Mouse (Mus musculus): ENCODE measurements around the gene Camk2g. TPM values are rescaled to one million over a fixed set of nuclear protein-coding genes. Genes with fewer than 3 reads are reported as not detected.

Camk2g gene
- polyA plus RNA-seq, 1 experiment, result 222 TPM

DNA sequence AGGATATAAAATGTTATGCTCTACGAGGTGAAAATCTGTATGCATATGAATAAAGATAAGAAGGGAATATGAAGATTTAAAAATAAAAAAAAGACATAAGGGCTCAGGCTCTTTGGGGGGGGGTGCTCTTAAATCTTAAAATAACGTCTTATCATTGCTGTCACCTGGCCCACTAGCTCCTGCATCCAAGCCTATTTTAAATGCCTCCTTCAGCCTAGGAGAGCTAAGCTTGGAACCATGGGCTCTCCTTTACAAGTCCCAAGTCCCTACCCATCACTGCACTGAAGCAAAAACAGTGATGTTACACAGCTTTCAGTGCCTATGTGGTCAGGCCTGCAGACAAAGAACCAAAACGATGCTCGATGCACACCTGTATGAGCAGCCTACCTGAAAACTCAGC, 4.3 kb downstream of the Camk2g start:
- no peaks in the 10 kb centered on the region for H3K27me3 ChIP-seq (ENCODE audit: control insufficient read depth, insufficient read depth, low read length)
- 88% methylated on average over 4 of the region's 4 CpGs for WGBS

DNA sequence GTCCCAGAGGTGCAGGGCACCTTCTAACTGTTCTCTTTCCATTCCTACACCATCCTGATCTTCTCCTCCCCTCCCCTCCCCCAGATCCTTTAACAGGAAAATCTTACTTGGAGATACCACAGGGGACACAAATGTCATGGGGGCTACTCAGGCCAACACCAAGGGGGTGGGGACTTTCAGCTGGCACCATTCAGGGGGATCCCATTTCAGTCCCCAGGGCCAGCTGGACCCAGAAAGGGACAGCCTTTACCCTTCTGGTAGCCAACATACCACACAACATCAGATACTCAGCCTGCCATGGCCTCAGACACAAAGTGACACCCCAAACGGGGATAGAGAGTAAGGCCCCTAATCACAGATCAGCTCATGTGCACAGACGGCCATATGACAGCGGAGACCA, 5.7 kb downstream of the Camk2g start:
- TF ChIP-seq POLR2A (IDR thresholded peaks at IDR 0.05; ENCODE audit: borderline replicate concordance, insufficient read depth, low read length), result no peak
- TF ChIP-seq CTCF (IDR thresholded peaks at IDR 0.05; ENCODE audit: borderline replicate concordance, insufficient read depth, low read depth, low read length), result no peak
- Histone ChIP-seq H3K4me1 (ENCODE audit: control insufficient read depth, insufficient read depth, low read length) (peaks cover 16% of the 10 kb centered on the region), H3K27ac (ENCODE audit: insufficient read depth, low read length) (no peak overlapping the region), H3K27me3 (ENCODE audit: control insufficient read depth, insufficient read depth, low read length) (no peaks in the 10 kb centered on the region), H3K4me3 (replicated peaks; ENCODE audit: insufficient read depth, low read depth, low read length) (no peak overlapping the region)
- DNase-seq, result no peak
- WGBS, result 80% methylated on average over 3 of the region's 3 CpGs

More for the DNA sequence above, 4.3 kb downstream of the Camk2g start:
- no peak overlapping the region for H3K4me3 ChIP-seq (replicated peaks; ENCODE audit: insufficient read depth, low read depth, low read length)
- H3K27ac ChIP-seq (ENCODE audit: insufficient read depth, low read length), result no peak overlapping the region
- peaks cover 16% of the 10 kb centered on the region for H3K4me1 ChIP-seq (ENCODE audit: control insufficient read depth, insufficient read depth, low read length)
- DNase-seq, result no peak
- no peak for TF ChIP-seq POLR2A (IDR thresholded peaks at IDR 0.05; ENCODE audit: borderline replicate concordance, insufficient read depth, low read length)
- no peak for TF ChIP-seq CTCF (IDR thresholded peaks at IDR 0.05; ENCODE audit: borderline replicate concordance, insufficient read depth, low read depth, low read length)

DNA sequence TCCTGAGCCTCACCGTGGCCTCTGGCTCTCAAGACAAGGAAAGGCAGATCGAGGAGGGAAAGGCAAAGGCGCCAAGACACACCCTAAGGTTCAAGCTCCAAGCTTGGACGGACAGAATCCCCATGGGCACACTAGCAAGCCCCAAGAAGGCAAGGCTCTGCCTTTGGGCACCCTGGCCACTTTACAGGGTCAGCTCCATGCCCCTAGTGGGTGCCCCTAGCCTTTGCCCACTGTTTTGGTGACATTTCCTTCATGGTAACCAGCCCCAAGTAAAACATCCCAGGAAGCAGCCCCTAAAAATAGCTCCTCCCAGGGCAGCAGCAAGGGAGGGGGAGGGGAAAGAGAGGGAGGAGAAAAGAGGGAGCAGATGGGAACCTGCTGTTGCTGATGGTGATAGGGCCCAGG, 7.3 kb downstream of the Camk2g start:
- TF ChIP-seq POLR2A (IDR thresholded peaks at IDR 0.05; ENCODE audit: borderline replicate concordance, insufficient read depth, low read length) (no peak), CTCF (IDR thresholded peaks at IDR 0.05; ENCODE audit: borderline replicate concordance, insufficient read depth, low read depth, low read length) (no peak)
- H3K27ac ChIP-seq (ENCODE audit: insufficient read depth, low read length), result peak overlapping the region; percentile 73
- no peak overlapping the region for H3K4me3 ChIP-seq (replicated peaks; ENCODE audit: insufficient read depth, low read depth, low read length)
- DNase-seq, result no peak
- WGBS, result 36% methylated on average over 4 of the region's 4 CpGs
- no peaks in the 10 kb centered on the region for H3K27me3 ChIP-seq (ENCODE audit: control insufficient read depth, insufficient read depth, low read length)
- H3K4me1 ChIP-seq (ENCODE audit: control insufficient read depth, insufficient read depth, low read length), result peaks cover 16% of the 10 kb centered on the region

DNA sequence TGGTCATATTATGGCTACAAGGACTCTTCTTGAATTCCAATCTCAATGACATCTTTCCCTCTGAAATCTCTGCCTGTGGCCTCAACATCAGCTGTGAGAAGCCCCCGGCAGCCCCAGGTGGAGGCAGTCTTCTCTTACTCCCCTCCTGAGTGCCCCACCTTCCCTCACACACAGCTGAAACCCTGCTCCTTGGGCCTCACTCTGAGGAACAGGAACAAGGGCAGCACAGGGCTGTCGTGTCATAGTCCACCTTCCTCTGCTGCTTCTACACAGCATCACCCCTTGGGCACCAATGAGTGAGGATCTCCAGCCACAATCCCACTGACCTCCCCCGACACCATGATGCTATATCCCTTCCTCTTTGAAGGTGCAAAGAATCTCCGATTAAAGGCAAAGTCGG, 7.9 kb downstream of the Camk2g start:
- DNase-seq, result no peak
- Histone ChIP-seq H3K4me3 (replicated peaks; ENCODE audit: insufficient read depth, low read depth, low read length) (no peak overlapping the region), H3K4me1 (ENCODE audit: control insufficient read depth, insufficient read depth, low read length) (peaks cover 18% of the 10 kb centered on the region), H3K27me3 (ENCODE audit: control insufficient read depth, insufficient read depth, low read length) (no peaks in the 10 kb centered on the region), H3K27ac (ENCODE audit: insufficient read depth, low read length) (peak overlapping the region; percentile 73; the same call in 1 of the 2 replicates)
- TF ChIP-seq CTCF (IDR thresholded peaks at IDR 0.05; ENCODE audit: borderline replicate concordance, insufficient read depth, low read depth, low read length), result no peak
- no peak for TF ChIP-seq POLR2A (IDR thresholded peaks at IDR 0.05; ENCODE audit: borderline replicate concordance, insufficient read depth, low read length)
- WGBS, result 87% methylated on average over 5 of the region's 5 CpGs

DNA sequence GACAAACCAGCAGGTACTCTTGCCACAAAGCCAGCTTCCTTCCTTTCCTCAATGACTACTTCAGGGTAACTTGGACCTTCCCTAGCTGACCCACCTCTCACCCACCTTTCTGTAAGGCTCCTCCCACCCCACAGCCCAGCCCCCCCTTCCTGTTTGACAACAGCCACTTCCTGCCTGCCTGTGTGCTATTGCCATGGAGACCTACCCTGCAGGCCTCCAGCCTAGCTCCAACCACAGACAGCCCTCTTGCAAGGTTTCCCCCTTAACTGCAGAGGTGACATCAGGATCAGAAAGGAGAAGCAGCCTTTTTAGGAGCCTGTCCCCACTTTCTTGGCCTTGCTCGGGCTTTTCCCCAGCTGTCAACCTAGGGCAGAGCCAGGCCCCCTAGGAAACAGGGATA, 8.7 kb downstream of the Camk2g start:
- WGBS, result 0% methylated on average over 1 of the region's 1 CpGs
- Histone ChIP-seq H3K4me1 (ENCODE audit: control insufficient read depth, insufficient read depth, low read length) (peaks cover 19% of the 10 kb centered on the region), H3K27me3 (ENCODE audit: control insufficient read depth, insufficient read depth, low read length) (no peaks in the 10 kb centered on the region), H3K27ac (ENCODE audit: insufficient read depth, low read length) (peak overlapping the region; percentile 9; the same call in 1 of the 2 replicates), H3K4me3 (replicated peaks; ENCODE audit: insufficient read depth, low read depth, low read length) (no peak overlapping the region)
- no peak for TF ChIP-seq CTCF (IDR thresholded peaks at IDR 0.05; ENCODE audit: borderline replicate concordance, insufficient read depth, low read depth, low read length)
- no peak for TF ChIP-seq POLR2A (IDR thresholded peaks at IDR 0.05; ENCODE audit: borderline replicate concordance, insufficient read depth, low read length)
- no peak for DNase-seq

DNA sequence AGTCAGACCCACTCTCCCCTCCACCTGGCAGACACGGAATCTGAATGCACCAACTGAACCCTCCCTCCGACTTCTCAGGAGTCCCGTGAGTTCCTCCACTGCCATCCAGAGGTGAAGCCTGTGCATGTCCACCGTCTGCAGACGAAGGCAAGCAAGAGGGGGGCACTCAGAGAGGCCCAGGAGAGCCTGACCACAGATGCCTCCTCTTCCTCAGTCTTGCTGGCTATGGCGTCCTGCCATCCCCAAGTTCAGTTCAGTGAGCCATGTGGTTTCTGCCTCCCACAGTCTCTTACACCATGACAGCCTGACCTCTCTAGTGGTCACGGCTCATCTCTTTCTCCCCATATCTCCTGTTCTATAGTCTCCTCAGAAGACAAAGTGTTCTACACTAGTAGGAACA, 9.2 kb downstream of the Camk2g start:
- Histone ChIP-seq H3K4me1 (ENCODE audit: control insufficient read depth, insufficient read depth, low read length) (peaks cover 19% of the 10 kb centered on the region), H3K27me3 (ENCODE audit: control insufficient read depth, insufficient read depth, low read length) (no peaks in the 10 kb centered on the region), H3K4me3 (replicated peaks; ENCODE audit: insufficient read depth, low read depth, low read length) (no peak overlapping the region), H3K27ac (ENCODE audit: insufficient read depth, low read length) (no peak overlapping the region)
- DNase-seq, result no peak
- WGBS, result 65% methylated on average over 7 of the region's 7 CpGs
- no peak for TF ChIP-seq POLR2A (IDR thresholded peaks at IDR 0.05; ENCODE audit: borderline replicate concordance, insufficient read depth, low read length)
- TF ChIP-seq CTCF (IDR thresholded peaks at IDR 0.05; ENCODE audit: borderline replicate concordance, insufficient read depth, low read depth, low read length), result no peak

DNA sequence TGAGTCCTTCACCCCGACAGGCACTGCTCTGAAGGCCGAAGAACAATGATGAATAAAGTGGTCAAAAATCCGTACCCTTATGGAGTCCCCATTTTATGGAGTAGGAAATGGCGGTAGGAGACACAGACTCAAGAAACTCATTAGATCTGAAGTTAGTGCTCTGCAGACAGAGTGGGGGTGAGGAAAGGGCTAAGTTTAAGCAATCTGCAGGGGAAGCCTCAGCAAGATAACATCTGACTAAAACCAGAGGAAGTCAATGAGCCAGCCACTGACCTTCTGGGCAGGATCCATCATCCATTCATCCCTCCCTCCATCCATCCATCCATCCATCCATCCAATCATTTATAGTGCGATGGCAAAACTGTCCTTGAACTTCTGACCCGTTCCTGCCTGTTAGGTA, 10.4 kb downstream of the Camk2g start:
- DNase-seq, result no peak
- no peaks in the 10 kb centered on the region for H3K27me3 ChIP-seq (ENCODE audit: control insufficient read depth, insufficient read depth, low read length)
- peaks cover 19% of the 10 kb centered on the region for H3K4me1 ChIP-seq (ENCODE audit: control insufficient read depth, insufficient read depth, low read length)
- TF ChIP-seq POLR2A (IDR thresholded peaks at IDR 0.05; ENCODE audit: borderline replicate concordance, insufficient read depth, low read length) (no peak), CTCF (IDR thresholded peaks at IDR 0.05; ENCODE audit: borderline replicate concordance, insufficient read depth, low read depth, low read length) (no peak)
- 94% methylated on average over 6 of the region's 6 CpGs for WGBS
- H3K27ac ChIP-seq (ENCODE audit: insufficient read depth, low read length), result no peak overlapping the region
- H3K4me3 ChIP-seq (replicated peaks; ENCODE audit: insufficient read depth, low read depth, low read length), result no peak overlapping the region

DNA sequence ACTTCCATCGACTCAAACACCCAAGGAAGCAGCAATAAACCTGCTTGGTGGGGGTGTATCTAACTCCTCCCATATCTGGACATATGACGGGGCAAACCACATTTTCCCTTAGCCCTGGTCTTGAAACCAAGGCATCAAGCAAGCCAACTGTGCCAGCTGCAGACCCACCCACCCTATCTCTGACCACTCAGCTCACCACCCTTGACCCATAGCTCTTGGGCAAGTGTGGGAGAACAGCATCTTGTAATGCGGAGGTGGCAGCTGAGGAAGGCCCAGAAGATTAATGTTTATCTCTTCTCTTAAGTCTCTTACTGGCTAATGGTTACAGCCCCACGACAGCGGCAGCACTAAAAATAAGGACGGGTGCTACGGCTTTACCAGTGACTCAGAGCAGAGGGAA, 11.0 kb downstream of the Camk2g start:
- Histone ChIP-seq H3K27ac (ENCODE audit: insufficient read depth, low read length) (no peak overlapping the region), H3K27me3 (ENCODE audit: control insufficient read depth, insufficient read depth, low read length) (no peaks in the 10 kb centered on the region), H3K4me3 (replicated peaks; ENCODE audit: insufficient read depth, low read depth, low read length) (no peak overlapping the region), H3K4me1 (ENCODE audit: control insufficient read depth, insufficient read depth, low read length) (peaks cover 19% of the 10 kb centered on the region)
- TF ChIP-seq POLR2A (IDR thresholded peaks at IDR 0.05; ENCODE audit: borderline replicate concordance, insufficient read depth, low read length) (no peak), CTCF (IDR thresholded peaks at IDR 0.05; ENCODE audit: borderline replicate concordance, insufficient read depth, low read depth, low read length) (no peak)
- 93% methylated on average over 7 of the region's 7 CpGs for WGBS
- no peak for DNase-seq
